Mouse (Mus musculus): ENCODE measurements around the gene Sdhaf4. TPM values are rescaled to one million over a fixed set of nuclear protein-coding genes. Genes with fewer than 3 reads are reported as not detected.

The Sdhaf4 gene
- polyA plus RNA-seq, 1 experiment from 2014 or later, result 82.9 TPM

DNA sequence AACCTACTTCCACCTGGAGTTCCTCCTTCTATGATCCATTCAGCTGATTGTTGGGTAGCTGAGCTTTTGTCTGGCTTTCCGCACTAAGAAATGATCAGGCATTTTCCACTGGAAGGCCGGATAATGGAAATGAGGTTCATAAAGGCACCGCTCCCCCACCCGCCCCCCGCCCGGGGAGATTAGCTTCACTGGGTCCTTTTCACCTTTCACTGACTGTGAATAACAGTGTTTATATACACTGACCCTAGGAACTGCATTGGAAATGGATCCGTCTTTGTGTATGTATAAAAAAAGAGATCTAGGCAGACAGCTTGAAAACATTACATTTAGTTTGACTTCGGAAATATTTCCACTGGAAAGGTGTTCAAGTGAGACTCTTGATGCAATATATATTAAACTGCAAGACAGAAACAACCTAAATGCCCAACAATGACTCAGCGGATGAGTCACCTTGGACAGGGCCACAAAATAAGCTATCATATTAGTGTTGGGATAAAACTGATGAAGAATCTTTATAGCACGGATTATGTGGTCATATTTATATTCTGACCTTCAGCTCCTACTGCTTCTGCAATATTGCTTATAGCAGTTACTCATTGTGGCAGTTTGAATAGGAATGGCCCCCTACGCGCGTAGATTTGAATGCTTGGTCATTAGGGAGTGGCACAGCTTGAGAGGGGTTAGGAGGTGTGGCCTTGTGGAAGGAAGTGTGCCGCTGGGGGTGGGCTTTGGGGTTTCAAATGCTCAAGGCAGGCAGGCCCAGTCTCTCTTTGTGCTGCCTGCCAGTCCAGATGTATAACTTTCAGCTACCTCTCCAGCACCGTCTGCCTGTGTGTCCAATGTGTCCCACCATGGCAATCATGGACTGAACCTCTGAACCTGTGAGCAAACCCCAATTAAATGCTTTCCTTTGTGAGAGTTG lies 56.4 kb downstream of the Sdhaf4 start:
- H3K27ac ChIP-seq (replicated peaks), result no peak overlapping the region
- H3K36me3 ChIP-seq, result no peaks in the 10 kb centered on the region
- ATAC-seq (ENCODE audit: low FRiP score, low read depth), result no peak
- no peaks in the 10 kb centered on the region for H3K27me3 ChIP-seq
- 68% methylated on average over 15 of the region's 15 CpGs for WGBS
- H3K9me3 ChIP-seq, result no peaks in the 10 kb centered on the region
- no peak overlapping the region for H3K9ac ChIP-seq
- no peak overlapping the region for H3K4me2 ChIP-seq
- peaks cover 6% of the 10 kb centered on the region; the same call in 1 of the 2 replicates for H3K4me1 ChIP-seq (replicated peaks)
- H3K4me3 ChIP-seq, result no peak overlapping the region

DNA sequence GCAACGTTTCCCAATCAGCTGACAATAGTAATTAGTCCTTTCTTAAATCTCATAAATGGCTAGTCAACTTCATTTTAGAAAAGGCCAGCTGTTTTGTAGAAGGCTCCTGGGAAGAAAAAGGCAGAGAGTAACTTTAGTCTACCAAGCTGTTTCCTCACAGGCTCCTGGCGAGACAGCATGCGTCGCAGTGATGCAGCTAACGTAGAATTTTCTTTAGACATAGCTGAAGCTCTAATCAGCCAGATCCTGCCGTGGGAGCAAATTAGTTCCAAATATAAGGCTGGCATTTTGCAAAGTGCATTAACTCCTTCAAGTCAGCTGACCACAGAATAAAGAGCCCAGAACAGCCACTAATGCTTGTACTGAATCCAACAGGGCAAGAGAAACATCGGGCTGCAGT lies 57.2 kb downstream of the Sdhaf4 start:
- H3K36me3 ChIP-seq, result no peaks in the 10 kb centered on the region
- no peak overlapping the region for H3K27ac ChIP-seq (replicated peaks)
- H3K4me1 ChIP-seq (replicated peaks), result peaks cover 6% of the 10 kb centered on the region; the same call in 1 of the 2 replicates
- H3K9me3 ChIP-seq, result no peaks in the 10 kb centered on the region
- no peak overlapping the region for H3K4me2 ChIP-seq
- no peak for ATAC-seq (ENCODE audit: low FRiP score, low read depth)
- H3K9ac ChIP-seq, result no peak overlapping the region
- H3K27me3 ChIP-seq, result no peaks in the 10 kb centered on the region
- 57% methylated on average over 7 of the region's 7 CpGs for WGBS
- no peak overlapping the region for H3K4me3 ChIP-seq

Other genes with a start within 250 kb of the Sdhaf4 start
- gene B3gat2, start 243.9 kb downstream of the Sdhaf4 start, polyA plus RNA-seq (2015; fragmentation: Nextera tagmentation; extraction: Ambion mirVana), result 18.9 and 22.1 TPM in 2 replicates
- gene Smap1, start 83.3 kb downstream of the Sdhaf4 start, polyA plus RNA-seq (2015; fragmentation: Nextera tagmentation; extraction: Ambion mirVana), result 131 and 132 TPM in 2 replicates
- 23.0 and 23.9 TPM in 2 replicates for gene Fam135a, start 94.7 kb upstream of the Sdhaf4 start, polyA plus RNA-seq (2015; fragmentation: Nextera tagmentation; extraction: Ambion mirVana)
- gene Col9a1, start 172.0 kb upstream of the Sdhaf4 start, polyA plus RNA-seq (2015; fragmentation: Nextera tagmentation; extraction: Ambion mirVana), result 2.3 and 3.0 TPM in 2 replicates

Measured in hindbrain, embryonic 15.5 days (tissue).